Mouse (Mus musculus): ENCODE measurements around the gene Olfr656. TPM values are rescaled to one million over a fixed set of nuclear protein-coding genes. Genes with fewer than 3 reads are reported as not detected.

Olfr656 gene
- polyA plus RNA-seq (2014; fragmentation: Nextera tagmentation; extraction: Ambion mirVana): not detected in 2 replicates

- 70% methylated on average over 4 of the region's 4 CpGs for WGBS
- Histone ChIP-seq H3K36me3 (ENCODE audit: control insufficient read depth, insufficient read depth, low read length) (no peaks in the 10 kb centered on the region), H3K4me2 (no peak within 1 kb of the TSS), H3K4me3 (ENCODE audit: low read depth, low read length) (no peak within 1 kb of the TSS), H3K9ac (ENCODE audit: low read depth, low read length) (no peak within 1 kb of the TSS), H3K4me1 (replicated peaks; ENCODE audit: control insufficient read depth, insufficient read depth, low read length) (no peaks in the 10 kb centered on the region), H3K9me3 (ENCODE audit: control insufficient read depth, low read length) (no peaks in the 10 kb centered on the region), H3K27me3 (replicated peaks; ENCODE audit: control insufficient read depth, insufficient read depth, low read length) (no peaks in the 10 kb centered on the region), H3K27ac (ENCODE audit: low read depth, low read length) (no peak within 1 kb of the TSS)
- ATAC-seq (replicated peaks; ENCODE audit: low FRiP score) (no peak), DNase-seq (ENCODE audit: low spot score) (no peak)
Measured at GRCm38 (mm10) chr7:104613655-104614054, at the start of gene Olfr656. Gene Olfr656 (plus strand): TSS chr7:104613955.

GRCm38 (mm10) chr7:104577014-104577413 is 36.7 kb upstream of the Olfr656 start, which contains the start of gene Olfr653:
Gene Olfr653 (plus strand): TSS chr7:104577314.
- Histone ChIP-seq H3K36me3 (ENCODE audit: control insufficient read depth, insufficient read depth, low read length) (no peaks in the 10 kb centered on the region), H3K4me3 (ENCODE audit: low read depth, low read length) (no peak within 1 kb of the TSS), H3K4me2 (no peak within 1 kb of the TSS), H3K27ac (ENCODE audit: low read depth, low read length) (no peak within 1 kb of the TSS), H3K9ac (ENCODE audit: low read depth, low read length) (no peak within 1 kb of the TSS), H3K9me3 (ENCODE audit: control insufficient read depth, low read length) (no peaks in the 10 kb centered on the region), H3K27me3 (replicated peaks; ENCODE audit: control insufficient read depth, insufficient read depth, low read length) (no peaks in the 10 kb centered on the region), H3K4me1 (replicated peaks; ENCODE audit: control insufficient read depth, insufficient read depth, low read length) (no peaks in the 10 kb centered on the region)
- 68% methylated on average over 2 of the region's 2 CpGs for WGBS
- ATAC-seq (replicated peaks; ENCODE audit: low FRiP score) (no peak), DNase-seq (ENCODE audit: low spot score) (no peak)

DNA sequence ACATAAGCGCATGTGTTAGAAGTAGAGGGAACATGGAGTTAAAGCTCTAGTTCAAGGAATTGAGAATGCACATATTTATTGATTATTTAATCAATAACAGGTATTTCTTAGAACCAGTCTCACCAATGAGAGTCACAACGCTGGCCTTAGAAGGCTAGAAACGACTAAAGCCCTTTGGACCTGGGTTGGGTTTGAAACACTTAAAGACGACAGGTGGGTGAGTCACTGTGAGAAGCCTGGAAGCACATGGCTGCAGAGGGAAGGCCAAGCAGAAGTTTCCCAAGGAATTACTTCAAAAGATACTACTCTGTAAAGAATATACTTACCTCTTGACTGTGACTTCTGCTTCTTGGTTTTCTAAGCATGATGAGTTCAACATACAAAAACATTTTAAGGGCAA is 32.9 kb upstream of the Olfr656 start:
- DNase-seq (ENCODE audit: low spot score) (no peak), ATAC-seq (replicated peaks; ENCODE audit: low FRiP score) (no peak)
- Histone ChIP-seq H3K4me3 (ENCODE audit: low read depth, low read length) (no peak overlapping the region), H3K36me3 (ENCODE audit: control insufficient read depth, insufficient read depth, low read length) (no peaks in the 10 kb centered on the region), H3K9me3 (ENCODE audit: control insufficient read depth, low read length) (no peaks in the 10 kb centered on the region), H3K27me3 (replicated peaks; ENCODE audit: control insufficient read depth, insufficient read depth, low read length) (no peaks in the 10 kb centered on the region), H3K4me1 (replicated peaks; ENCODE audit: control insufficient read depth, insufficient read depth, low read length) (no peaks in the 10 kb centered on the region), H3K4me2 (no peak overlapping the region), H3K27ac (ENCODE audit: low read depth, low read length) (no peak overlapping the region), H3K9ac (ENCODE audit: low read depth, low read length) (no peak overlapping the region)
- 81% methylated on average over 4 of the region's 4 CpGs for WGBS

GRCm38 (mm10) chr7:104581429-104581828 is 32.3 kb upstream of the Olfr656 start:
- 80% methylated on average over 4 of the region's 4 CpGs for WGBS
- H3K4me3 ChIP-seq (ENCODE audit: low read depth, low read length): no peak overlapping the region
- no peak overlapping the region for H3K27ac ChIP-seq (ENCODE audit: low read depth, low read length)
- H3K27me3 ChIP-seq (replicated peaks; ENCODE audit: control insufficient read depth, insufficient read depth, low read length): no peaks in the 10 kb centered on the region
- H3K36me3 ChIP-seq (ENCODE audit: control insufficient read depth, insufficient read depth, low read length): no peaks in the 10 kb centered on the region
- H3K9me3 ChIP-seq (ENCODE audit: control insufficient read depth, low read length): no peaks in the 10 kb centered on the region
- no peak for ATAC-seq (replicated peaks; ENCODE audit: low FRiP score)
- no peaks in the 10 kb centered on the region for H3K4me1 ChIP-seq (replicated peaks; ENCODE audit: control insufficient read depth, insufficient read depth, low read length)
- no peak for DNase-seq (ENCODE audit: low spot score)
- H3K4me2 ChIP-seq: no peak overlapping the region
- H3K9ac ChIP-seq (ENCODE audit: low read depth, low read length): no peak overlapping the region

GRCm38 (mm10) chr7:104586725-104587124 is 27.0 kb upstream of the Olfr656 start, which contains the start of gene Olfr654:
Gene Olfr654 (plus strand): TSS chr7:104587025.
- 87% methylated on average over 4 of the region's 4 CpGs for WGBS
- H3K27ac ChIP-seq (ENCODE audit: low read depth, low read length): no peak within 1 kb of the TSS
- no peak within 1 kb of the TSS for H3K4me3 ChIP-seq (ENCODE audit: low read depth, low read length)
- ATAC-seq (replicated peaks; ENCODE audit: low FRiP score): no peak
- H3K36me3 ChIP-seq (ENCODE audit: control insufficient read depth, insufficient read depth, low read length): no peaks in the 10 kb centered on the region
- H3K9me3 ChIP-seq (ENCODE audit: control insufficient read depth, low read length): no peaks in the 10 kb centered on the region
- no peak for DNase-seq (ENCODE audit: low spot score)
- no peaks in the 10 kb centered on the region for H3K27me3 ChIP-seq (replicated peaks; ENCODE audit: control insufficient read depth, insufficient read depth, low read length)
- no peak within 1 kb of the TSS for H3K4me2 ChIP-seq
- no peaks in the 10 kb centered on the region for H3K4me1 ChIP-seq (replicated peaks; ENCODE audit: control insufficient read depth, insufficient read depth, low read length)
- H3K9ac ChIP-seq (ENCODE audit: low read depth, low read length): no peak within 1 kb of the TSS

GRCm38 (mm10) chr7:104588274-104588673 is 25.5 kb upstream of the Olfr656 start:
- Histone ChIP-seq H3K27ac (ENCODE audit: low read depth, low read length) (no peak overlapping the region), H3K4me3 (ENCODE audit: low read depth, low read length) (no peak overlapping the region), H3K27me3 (replicated peaks; ENCODE audit: control insufficient read depth, insufficient read depth, low read length) (no peaks in the 10 kb centered on the region), H3K4me2 (no peak overlapping the region), H3K9me3 (ENCODE audit: control insufficient read depth, low read length) (no peaks in the 10 kb centered on the region), H3K4me1 (replicated peaks; ENCODE audit: control insufficient read depth, insufficient read depth, low read length) (no peaks in the 10 kb centered on the region), H3K36me3 (ENCODE audit: control insufficient read depth, insufficient read depth, low read length) (no peaks in the 10 kb centered on the region), H3K9ac (ENCODE audit: low read depth, low read length) (no peak overlapping the region)
- no peak for ATAC-seq (replicated peaks; ENCODE audit: low FRiP score)
- DNase-seq (ENCODE audit: low spot score): no peak
- 73% methylated on average over 5 of the region's 5 CpGs for WGBS

DNA sequence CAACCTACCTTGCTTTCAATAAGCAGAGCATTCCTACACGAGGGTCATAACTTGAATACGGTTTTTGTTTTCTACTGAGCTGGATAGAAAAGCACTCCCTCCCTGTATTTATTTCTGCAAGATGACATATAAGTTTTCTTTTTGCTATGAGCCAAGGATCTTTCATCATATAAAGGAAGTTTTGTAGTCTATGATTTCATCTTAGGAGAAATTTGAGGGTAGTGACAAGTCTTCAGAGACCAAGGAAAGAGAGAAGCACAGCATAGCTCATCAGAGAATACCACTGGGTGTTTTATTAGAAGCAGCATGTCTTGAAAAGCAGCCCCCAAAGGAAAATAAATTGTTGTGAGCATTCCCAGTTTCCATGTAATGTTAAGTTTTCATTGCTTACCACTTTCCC is 12.1 kb upstream of the Olfr656 start, which contains the start of gene Olfr655:
Gene Olfr655 (minus strand): TSS at position 101 of the 400 bp plus-strand sequence.
- H3K4me3 ChIP-seq (ENCODE audit: low read depth, low read length): no peak within 1 kb of the TSS
- H3K27ac ChIP-seq (ENCODE audit: low read depth, low read length): no peak within 1 kb of the TSS
- no peaks in the 10 kb centered on the region for H3K4me1 ChIP-seq (replicated peaks; ENCODE audit: control insufficient read depth, insufficient read depth, low read length)
- H3K9ac ChIP-seq (ENCODE audit: low read depth, low read length): no peak within 1 kb of the TSS
- 78% methylated on average over 2 of the region's 2 CpGs for WGBS
- ATAC-seq (replicated peaks; ENCODE audit: low FRiP score) (no peak), DNase-seq (ENCODE audit: low spot score) (no peak)
- no peaks in the 10 kb centered on the region for H3K9me3 ChIP-seq (ENCODE audit: control insufficient read depth, low read length)
- H3K27me3 ChIP-seq (replicated peaks; ENCODE audit: control insufficient read depth, insufficient read depth, low read length): no peaks in the 10 kb centered on the region
- no peak within 1 kb of the TSS for H3K4me2 ChIP-seq
- no peaks in the 10 kb centered on the region for H3K36me3 ChIP-seq (ENCODE audit: control insufficient read depth, insufficient read depth, low read length)

DNA sequence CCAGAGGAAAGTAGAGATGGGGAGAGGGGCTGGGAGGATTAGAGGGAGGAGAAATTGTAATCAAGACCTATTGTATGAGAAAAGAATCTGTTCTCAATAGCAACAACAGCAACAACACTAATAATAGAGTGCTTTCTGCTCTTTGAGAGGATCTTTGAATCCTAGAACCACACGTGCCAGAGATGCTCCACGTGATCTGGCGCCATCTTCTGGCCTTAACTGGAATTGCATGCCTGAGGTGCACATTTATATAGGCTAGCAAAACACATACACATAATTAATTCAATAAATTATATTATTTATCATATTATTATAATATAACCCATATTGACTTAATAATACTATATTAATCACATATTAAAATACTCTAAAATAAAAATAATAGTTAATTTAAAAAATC is 10.6 kb upstream of the Olfr656 start:
- 3% methylated on average over 3 of the region's 3 CpGs for WGBS
- H3K36me3 ChIP-seq (ENCODE audit: control insufficient read depth, insufficient read depth, low read length): no peaks in the 10 kb centered on the region
- H3K4me1 ChIP-seq (replicated peaks; ENCODE audit: control insufficient read depth, insufficient read depth, low read length): no peaks in the 10 kb centered on the region
- H3K4me2 ChIP-seq: no peak overlapping the region
- no peak for DNase-seq (ENCODE audit: low spot score)
- H3K27ac ChIP-seq (ENCODE audit: low read depth, low read length): no peak overlapping the region
- peak; percentile 56 for ATAC-seq (replicated peaks; ENCODE audit: low FRiP score)
- H3K4me3 ChIP-seq (ENCODE audit: low read depth, low read length): no peak overlapping the region
- no peak overlapping the region for H3K9ac ChIP-seq (ENCODE audit: low read depth, low read length)
- no peaks in the 10 kb centered on the region for H3K27me3 ChIP-seq (replicated peaks; ENCODE audit: control insufficient read depth, insufficient read depth, low read length)
- no peaks in the 10 kb centered on the region for H3K9me3 ChIP-seq (ENCODE audit: control insufficient read depth, low read length)

DNA sequence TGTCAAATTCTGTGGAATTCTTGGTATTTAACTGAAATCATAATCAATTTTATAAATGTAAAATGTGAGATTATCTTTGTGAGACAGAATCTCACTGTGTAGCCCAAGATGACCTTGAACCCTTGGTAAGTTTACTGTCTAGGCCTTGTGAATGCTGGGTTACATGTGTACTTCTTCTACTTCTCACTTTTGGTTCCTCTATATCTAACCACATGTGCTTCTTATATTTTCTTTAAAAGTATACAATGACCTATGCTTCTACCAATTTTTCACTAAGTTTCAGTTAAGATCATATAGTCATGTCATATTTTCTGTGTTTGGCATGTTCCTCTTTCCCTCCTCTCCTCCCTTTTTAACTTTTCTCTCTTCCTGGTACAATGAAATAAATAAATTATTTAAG is 9.0 kb upstream of the Olfr656 start:
- H3K36me3 ChIP-seq (ENCODE audit: control insufficient read depth, insufficient read depth, low read length): no peaks in the 10 kb centered on the region
- H3K27ac ChIP-seq (ENCODE audit: low read depth, low read length): no peak overlapping the region
- DNase-seq (ENCODE audit: low spot score) (no peak), ATAC-seq (replicated peaks; ENCODE audit: low FRiP score) (no peak)
- H3K9me3 ChIP-seq (ENCODE audit: control insufficient read depth, low read length): no peaks in the 10 kb centered on the region
- no peak overlapping the region for H3K9ac ChIP-seq (ENCODE audit: low read depth, low read length)
- H3K4me2 ChIP-seq: no peak overlapping the region
- no peaks in the 10 kb centered on the region for H3K27me3 ChIP-seq (replicated peaks; ENCODE audit: control insufficient read depth, insufficient read depth, low read length)
- H3K4me3 ChIP-seq (ENCODE audit: low read depth, low read length): no peak overlapping the region
- H3K4me1 ChIP-seq (replicated peaks; ENCODE audit: control insufficient read depth, insufficient read depth, low read length): no peaks in the 10 kb centered on the region

Data from liver, embryonic 11.5 days (tissue).